Mouse (Mus musculus) mesoderm, embryonic 11.5 days (tissue): ENCODE data around the gene Xpo6.

Experiments
- DNase-seq: peaks from one replicate; pipeline ENCODE4 v3.0.0-alpha.2; 2012; ENCODE audit warnings: low read depth, low spot score

Xpo6 gene

DNA sequence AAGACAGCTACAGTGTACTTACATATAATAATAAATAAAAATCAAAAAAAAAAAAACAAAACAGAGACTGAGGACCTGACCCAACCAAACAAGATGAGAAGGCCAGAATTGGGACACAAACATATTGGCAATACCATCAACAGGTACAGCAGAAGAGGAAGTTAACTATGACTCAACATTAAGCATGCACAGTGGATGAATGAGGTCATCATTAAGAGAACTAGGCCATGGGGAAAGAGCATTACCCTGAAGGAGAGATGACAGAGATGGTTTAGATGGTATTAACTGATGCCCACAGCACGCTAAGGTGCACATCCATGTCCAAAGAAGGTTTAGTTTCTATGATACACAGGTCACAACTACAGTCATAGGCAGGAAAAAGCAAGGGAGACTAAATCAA lies 6.1 kb downstream of the Xpo6 start:
- DNase-seq: no peak

DNA sequence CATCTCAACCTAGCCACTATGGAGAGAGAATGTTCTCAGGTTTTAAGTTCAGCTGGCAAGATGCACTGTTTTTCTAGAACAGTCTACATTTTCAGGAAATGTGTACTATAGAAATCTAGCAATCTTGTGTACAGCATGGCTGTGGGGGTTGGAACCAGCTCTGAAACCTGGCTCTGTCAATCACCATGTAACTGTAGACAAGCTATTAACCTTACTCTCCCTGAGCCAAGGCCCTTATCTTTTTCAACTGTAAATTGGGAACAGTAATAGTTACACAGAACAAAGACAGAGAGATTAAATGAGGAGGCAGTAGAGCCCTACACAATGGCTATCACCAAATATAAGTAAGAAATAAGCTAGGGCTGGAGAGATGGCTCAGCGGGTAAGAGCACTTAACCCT lies 8.8 kb downstream of the Xpo6 start:
- DNase-seq: no peak

DNA sequence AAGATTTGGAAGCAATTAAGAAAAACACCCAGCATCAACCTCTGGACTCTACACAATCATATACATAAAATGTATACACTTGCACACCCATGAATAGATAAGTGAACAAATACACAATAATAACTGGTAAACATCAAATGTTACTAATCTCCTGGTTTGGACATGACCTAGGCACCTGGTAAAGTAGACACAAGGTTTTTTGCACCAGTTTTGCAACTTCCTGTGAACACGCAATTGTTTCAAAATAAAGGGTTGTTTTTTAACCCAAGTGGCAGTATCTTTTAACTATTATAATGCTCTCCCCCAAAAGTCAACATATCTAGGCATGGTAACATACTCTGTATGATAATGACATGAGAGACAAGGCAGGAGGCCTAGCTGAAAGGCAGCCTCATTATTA lies 10.8 kb downstream of the Xpo6 start:
- DNase-seq: no peak

DNA sequence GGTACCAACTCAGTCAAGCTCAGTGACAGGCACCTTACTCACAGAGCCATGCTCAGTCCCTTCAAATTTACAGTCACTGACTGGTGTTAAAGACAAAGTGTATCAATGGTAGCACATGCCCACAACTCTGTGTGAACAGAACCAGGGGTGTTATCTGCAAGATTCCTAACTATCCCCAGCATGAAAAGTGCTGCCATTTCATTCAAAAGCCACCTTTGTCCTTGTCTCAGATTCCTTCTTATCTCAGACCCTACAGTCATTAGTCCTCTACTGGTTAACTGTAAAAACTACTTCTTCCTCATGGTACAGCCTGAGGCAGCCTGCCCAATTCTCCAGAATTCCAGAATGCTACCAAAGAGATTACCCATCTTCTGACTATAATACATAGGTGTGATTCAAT lies 14.3 kb downstream of the Xpo6 start:
- DNase-seq: no peak

DNA sequence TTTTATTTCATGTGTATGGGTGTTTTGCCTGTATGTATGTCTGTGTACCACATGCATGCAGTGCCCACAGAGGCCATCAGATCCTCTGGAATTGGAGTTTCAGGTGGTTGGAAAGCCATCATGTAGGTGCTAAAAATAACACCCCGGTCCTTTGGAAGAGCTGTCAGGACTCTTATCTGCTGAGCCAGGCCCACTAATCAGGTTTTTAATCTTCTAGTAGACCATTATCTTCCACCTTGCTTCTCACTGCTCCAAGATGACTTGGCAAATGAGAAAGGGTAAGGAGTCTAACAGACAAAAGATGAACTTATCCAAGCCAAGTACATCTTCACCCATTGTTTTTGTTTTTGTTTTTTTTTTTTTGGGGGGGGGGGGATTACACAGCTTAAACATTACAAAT lies 16.7 kb downstream of the Xpo6 start:
- DNase-seq: no peak

DNA sequence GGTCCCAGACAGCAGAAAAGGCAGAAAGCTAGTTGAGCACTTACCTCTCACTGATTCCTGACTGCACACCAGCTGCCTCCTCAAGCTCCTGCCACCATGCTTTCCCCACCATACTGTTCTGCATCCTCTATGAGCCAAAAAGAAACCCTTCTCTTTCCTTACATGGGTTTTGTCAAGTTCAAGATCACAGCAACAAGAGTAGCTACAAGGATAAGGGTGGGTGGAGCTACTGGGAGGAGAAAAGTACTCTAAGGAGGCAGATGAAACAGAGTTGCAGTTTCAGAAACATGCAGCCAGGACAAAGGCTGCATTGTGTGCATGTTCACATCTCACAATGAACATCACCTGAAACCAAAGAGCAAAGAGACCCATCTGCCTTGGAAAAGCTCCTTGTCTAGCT lies 18.8 kb downstream of the Xpo6 start:
- DNase-seq: no peak

DNA sequence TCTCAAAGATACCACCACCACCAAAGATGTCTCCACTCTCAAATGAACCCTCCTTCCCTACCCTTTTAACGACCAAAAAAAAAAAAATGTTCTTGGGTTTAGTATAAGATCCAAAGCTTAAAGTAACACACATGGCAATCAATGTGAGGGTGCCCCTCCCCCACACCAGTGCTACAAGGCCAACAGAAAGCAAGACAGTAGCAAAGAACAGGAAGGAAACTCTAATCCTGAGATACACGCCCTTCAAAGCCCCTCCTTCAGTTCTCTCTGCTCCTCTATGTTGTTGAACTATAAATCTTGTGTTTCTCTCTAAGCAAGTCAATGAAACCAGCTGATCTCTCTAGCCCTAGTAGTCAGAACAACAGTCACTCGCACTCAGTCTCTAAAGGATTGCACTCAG lies 19.3 kb downstream of the Xpo6 start:
- DNase-seq: no peak

DNA sequence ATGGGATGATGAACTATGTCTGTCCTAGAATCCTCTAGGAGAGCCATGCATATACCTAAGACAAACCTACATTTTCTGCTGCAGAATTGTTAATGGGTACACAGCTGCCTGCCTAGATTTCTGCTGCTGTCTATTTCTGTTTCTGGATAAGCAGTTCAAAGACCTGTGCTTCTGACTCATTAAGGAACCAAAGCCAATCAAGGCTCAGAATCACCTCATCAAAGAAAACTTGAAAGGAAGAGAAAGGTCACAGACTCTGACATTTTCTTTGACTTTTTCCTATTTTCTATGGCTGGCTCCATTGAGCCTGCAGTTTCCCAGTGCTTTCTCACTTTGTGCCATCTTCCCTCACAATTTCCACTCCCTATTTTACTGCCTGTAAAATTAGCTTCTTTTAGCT lies 21.5 kb downstream of the Xpo6 start:
- DNase-seq: no peak

DNA sequence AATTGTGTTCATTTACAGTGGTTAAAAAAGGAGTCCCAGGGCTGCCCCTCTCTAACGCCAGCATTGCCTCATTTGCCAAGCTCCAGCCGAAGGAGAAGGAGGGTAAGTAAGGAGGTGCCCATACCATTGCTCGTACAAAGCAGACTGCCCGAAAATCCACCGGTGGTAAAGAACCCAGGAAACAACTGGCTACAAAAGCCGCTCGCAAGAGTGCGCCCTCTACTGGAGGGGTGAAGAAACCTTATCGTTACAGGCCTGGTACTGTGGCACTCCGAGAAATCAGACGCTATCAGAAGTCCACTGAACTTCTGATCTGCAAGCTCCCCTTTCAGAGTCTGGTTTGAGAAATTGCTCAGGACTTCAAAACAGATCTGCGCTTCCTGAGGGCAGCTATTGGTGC lies 24.3 kb downstream of the Xpo6 start:
- DNase-seq: no peak

DNA sequence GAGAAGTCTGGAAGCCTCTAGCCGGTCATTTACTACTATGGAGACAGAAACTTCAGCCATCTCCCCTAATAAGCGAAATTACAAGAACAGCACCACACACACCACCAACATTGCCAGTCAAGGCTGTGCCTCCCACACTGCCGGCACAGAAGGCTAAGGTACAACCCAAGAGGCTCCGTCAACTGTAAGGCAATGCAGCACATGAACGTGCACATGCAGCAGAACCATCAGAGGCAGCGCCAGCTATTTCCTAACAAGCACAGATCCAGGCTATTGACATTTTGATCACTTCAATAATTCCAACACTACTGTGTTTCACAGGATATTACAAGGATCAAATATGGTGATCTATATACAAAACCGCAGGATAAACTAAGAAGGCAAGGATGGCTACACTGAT lies 24.8 kb downstream of the Xpo6 start:
- no peak for DNase-seq

DNA sequence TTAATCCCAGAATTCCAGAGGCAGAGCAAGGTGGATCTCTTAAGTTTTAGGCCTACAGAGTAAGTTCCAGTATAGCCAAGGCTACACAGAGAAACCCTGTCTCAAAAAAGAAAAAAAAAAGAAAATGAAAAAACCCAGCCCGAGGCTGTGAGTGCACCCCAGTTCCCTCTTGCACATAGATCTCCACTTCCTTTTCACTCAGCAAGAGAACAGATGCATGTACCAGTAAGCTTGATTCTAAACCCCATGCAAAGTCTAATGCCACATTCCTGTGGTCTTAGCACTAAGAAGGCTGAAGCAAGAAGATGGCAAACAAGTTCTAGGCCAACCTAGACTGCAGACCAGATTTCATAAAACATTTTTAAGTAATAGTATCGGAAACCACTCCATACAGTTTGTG lies 25.4 kb downstream of the Xpo6 start:
- DNase-seq: no peak

DNA sequence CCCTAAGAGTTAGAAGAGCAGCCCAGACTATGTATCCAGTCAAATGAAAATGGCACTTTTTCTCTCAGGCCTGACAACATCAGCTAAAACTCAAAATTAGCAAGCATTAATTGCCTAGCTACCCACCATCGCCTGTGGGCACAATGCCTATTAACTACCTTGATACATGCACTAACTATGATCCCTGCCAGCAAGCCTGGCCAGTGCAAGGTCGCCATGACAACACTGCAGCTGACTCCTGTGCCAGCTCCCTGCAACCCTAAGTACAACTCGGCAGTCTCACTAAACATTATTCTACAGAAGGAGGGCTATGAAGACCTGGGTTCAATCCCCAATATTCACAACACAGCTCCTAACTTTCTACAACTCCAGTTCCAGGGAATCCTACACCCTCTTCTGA lies 28.3 kb downstream of the Xpo6 start:
- no peak for DNase-seq

DNA sequence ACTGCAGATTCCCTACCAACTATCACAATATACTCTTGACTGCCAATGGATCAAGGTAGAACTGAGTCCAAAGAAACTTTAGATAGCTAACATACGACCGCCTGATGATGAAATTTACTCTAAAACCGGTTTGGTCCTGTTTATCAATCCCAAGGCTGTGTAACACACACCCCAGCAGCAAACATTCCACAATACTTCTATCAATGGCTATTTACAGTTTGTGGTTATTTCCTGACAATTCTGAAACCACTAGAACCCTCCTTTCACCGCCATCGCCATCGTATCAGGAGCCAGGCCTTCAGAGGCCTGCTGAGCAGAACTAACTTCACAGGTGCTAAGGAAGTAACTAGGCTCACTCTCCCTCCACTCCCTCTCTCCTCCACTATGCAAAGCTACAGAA lies 31.7 kb downstream of the Xpo6 start:
- no peak for DNase-seq

DNA sequence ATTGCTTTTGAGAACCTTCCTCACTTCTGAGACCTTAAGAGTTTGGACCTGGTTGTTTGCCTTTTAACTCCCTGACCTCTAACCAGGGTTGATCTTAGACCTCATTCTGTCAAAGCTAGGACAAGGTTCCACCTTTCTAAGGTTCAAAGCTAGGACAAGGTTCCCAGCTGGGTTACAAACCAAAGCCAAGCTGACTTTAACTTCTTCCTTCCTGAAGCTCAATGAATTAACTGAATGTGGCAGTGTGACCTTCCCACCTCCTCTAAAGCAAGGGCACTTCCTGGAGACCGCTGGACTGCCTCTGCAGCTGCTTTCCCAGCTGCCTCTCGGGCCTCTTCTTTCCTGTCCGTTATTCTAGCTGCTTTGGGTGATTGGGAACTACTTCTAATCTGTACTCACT lies 32.9 kb downstream of the Xpo6 start:
- no peak for DNase-seq

DNA sequence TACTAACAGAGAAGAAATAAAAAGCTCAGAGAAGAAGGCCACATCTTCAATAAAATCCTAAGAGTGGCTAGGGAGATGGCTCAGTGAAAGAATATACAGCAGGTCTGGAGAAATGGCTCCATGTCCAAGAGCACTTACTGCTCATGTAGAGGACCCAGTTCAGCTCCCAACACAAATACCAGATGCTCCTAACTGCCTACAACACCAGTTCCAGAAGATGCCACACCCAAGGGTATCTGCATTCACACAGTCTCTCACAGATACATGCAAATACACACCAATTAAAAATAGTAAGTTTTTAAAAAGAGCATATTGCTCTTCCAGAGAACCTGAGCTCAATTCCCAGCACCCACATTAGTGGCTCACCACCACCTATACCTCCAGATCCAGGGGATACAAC lies 33.7 kb downstream of the Xpo6 start:
- DNase-seq: no peak

DNA sequence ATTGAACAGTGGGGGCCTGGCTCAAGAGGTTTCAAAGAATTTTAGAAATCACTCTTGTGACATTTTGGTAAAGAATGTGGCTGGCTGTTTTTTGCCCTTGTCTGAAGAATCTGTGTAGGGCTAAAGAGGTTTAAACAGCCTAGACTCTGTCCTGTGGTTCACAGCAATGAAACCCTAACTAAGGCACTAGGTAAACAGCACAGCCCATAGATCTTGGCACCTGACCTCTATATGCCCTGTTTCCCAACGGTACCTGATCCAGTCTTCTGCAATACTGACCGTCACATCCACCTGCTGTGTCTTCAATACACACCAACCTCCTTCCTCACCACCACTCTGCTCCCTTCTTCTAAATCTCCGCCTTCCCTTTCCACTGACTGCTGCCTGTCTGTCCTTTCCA lies 42.1 kb downstream of the Xpo6 start:
- DNase-seq: no peak

DNA sequence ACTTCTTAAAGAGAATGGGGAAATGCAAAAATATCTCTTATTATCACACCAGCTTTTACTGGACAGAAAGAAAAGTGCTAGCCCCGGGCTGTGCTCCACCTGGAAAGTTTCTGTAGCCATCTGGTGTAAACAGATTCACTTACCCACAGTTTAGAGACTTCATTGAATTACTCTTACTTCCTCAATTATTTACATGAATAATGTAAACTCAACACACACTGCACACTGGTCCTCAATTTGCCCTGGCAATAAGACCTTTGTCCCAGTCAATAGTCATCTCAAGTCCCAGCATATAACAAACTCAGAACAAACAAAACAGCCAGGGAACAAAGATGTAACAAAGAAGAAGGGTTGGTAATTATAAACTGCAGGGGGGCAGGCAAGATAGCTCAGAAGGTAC lies 44.6 kb downstream of the Xpo6 start:
- DNase-seq: no peak

DNA sequence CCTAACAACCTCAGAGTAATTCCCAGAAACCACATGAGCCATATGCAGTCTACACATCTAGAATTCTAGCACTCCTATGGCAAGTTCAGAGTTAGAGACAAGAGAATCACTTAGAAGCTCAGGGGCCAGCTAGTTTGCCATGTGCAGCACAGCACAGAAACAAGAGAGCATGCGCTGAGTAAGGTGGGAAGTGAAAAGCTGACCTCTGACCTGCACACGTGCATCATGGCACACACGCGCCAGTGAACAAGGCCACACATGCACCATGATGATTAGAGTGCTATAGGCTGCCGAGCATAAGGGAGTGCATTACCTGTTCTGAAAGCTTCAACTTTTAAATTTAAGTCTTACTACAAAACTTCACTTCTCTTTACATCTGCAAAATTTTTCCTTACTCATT lies 45.6 kb downstream of the Xpo6 start:
- DNase-seq: no peak

DNA sequence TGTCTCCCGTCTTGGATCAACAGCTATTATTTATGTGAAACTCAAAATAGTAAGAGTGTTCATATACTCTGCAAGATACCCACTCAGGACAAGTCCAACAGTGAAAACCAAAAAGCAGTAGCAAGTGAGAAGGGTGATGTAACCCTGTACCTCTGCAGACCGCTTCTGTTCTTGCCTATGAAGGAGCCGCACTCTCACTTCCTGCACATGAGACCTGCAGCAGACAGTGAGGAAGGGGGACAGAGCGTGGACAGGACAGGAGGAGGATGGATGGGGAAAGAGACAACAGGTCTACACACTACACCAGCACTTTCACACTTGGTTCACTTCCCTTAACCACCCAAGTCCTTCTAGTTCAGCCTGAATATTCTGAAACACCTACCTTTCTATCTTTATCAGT lies 48.0 kb downstream of the Xpo6 start:
- no peak for DNase-seq

DNA sequence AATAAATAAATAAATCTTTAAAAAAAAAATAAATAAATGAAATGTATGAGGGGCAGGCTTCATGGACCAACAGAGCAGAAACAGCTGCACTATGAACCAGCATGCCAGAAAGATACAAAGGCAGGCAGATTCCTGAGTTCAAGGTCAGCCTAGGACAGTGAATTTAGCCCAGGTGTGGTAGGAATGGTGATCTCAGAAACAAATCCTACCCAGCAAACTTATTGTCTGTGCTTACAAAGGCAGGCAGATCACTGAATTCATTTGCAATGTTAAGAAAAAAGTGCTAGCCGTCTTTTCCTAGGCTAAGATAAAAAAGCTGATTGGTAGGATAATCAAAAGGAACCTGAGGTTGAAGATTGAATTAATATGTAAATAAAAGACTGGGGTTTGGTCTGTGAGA lies 54.1 kb downstream of the Xpo6 start:
- no peak for DNase-seq

DNA sequence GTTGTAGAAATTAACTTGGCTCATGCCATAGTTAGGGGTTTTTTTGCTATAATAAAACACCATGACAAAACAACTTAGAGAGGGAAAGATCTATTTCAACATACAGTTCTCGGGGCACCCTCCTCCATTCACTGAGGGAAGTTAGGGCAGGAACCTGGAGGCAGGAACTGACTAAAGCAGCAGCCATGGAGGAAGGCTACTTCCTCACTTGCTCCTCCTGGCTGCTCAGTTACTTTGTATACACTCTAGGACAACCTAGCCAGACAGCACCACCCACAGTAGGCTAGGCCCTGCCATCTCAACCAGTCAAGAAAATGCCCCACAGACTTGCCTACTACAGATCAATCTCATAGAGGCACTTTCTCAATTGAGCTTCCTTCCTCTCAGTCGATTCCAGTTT lies 55.9 kb downstream of the Xpo6 start:
- no peak for DNase-seq

DNA sequence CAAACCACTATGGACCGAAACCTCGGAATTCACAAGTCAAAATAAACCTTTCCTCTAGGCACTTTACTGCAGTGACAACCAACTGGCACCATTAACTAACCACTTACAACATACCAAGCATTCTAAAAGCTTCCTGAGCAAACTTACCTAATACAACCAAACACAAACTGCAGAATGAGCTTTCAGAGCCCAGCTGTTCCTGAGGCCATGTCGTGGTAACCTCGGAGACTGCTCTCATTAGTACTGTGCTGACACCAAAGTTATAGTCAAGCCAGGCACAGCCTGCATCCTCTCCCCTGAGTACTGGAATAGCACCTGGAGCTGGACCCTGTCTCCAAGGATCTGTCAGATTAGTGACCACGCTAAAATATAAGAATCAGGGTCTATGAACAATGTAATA lies 62.5 kb downstream of the Xpo6 start:
- DNase-seq: no peak

DNA sequence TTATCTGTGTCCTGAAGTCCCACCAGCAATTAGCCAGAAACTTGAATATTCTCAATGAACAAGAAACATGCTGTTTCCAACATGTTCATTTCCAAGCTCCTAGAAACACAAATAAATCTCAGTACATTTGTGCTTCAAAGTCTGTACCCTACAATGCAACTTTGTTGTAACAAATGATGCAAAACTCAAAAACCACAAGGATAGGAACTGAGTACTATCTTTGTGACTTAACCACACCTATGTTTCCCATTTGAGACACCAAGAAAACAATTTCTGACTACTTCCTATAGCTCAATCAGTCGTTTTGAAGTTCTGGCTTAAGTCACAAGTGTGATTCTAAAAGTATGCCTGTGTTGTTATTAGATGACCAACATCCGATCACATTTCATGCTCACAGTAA lies 64.9 kb downstream of the Xpo6 start:
- DNase-seq: no peak

DNA sequence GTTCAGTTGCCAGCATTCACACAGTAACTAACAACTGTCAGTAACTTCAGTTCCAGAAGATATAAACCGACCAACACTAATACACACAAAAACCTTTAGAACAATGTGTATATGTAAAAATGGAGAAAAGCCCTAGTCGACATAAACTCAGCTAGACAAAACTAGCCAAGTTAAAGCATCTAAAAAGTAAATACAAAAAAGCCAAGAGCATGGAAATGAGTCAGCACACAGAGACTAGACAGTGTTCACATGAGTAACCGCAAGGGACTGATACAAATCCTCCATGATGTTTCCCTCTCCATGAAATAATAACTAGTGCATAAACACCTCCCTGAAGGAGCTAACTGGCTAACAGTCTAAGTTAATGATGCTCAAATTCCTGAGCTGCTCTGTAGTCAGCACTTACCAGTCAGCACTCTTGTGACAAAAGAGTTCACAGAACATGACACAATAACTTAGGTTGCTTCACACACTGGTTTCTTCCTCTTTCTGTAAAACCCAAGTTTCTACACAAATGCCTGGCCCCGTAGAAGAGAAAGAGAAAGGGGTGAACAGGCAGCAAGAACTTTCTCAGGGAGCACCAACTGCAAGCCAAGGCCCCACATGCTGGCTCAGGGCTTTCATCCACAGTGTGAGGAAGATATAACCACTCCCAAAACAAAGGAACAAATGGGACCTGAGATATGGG lies 65.5 kb downstream of the Xpo6 start:
- DNase-seq: no peak

DNA sequence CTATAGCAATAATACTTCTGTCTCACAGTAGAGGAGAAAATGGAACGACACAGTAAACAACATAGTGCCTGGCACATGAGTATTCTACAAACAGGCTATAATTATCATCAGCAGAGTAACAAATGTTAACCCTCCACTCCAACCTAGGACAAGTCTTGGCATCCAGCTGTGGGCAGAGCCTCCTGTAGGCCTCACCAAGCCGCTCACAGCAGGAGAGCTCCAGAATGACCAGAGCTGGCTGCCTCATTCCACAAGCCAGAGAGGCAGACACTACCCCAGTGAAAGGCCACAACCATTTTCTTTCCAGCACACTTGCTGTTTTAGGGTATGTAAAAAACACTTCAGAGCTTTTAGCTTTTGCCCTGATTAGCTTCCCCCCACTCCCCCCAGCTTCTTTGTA lies 72.6 kb downstream of the Xpo6 start:
- DNase-seq: no peak
